Mouse (Mus musculus) hindbrain, embryonic 16.5 days (tissue): Measurements from ENCODE around the gene Dclk3. TPM values are rescaled to one million over a fixed set of nuclear protein-coding genes. Genes with fewer than 3 reads are reported as not detected.
A peak's percentile ranks its signal among the peaks of the same experiment; 100 is the strongest.

Source experiments
- ATAC-seq: fragments of 200-750 bp; cut with Nextera tagmentation; 2 replicates; pipeline ENCODE4 v1.8.0; 2017; ENCODE audit warnings: moderate TSS enrichment, moderate library complexity
- H3K27ac ChIP-seq: fragments of 300-500 bp; sonication (generic); 2 replicates; pipeline ENCODE4 v1.5.1; 2014; ENCODE audit warnings: low read depth, mild to moderate bottlenecking, control low read depth, low read length, moderate library complexity
- H3K27me3 ChIP-seq: fragments of 300-500 bp; sonication (generic); replicated peaks from 2 replicates; pipeline ENCODE4 v1.6.1; 2014; ENCODE audit warnings: low read length; ENCODE audit not compliant: control insufficient read depth, insufficient read depth
- H3K36me3 ChIP-seq: fragments of 300-500 bp; sonication (generic); 2 replicates; pipeline ENCODE4 v1.6.1; 2014; ENCODE audit warnings: mild to moderate bottlenecking, low read length, moderate library complexity, mixed read lengths; ENCODE audit not compliant: control insufficient read depth, insufficient read depth
- H3K4me1 ChIP-seq: fragments of 300-500 bp; sonication (generic); 2 replicates; pipeline ENCODE4 v1.6.1; 2014; ENCODE audit warnings: low read depth, low read length; ENCODE audit not compliant: control insufficient read depth, insufficient read depth
- H3K4me2 ChIP-seq: fragments of 300-500 bp; sonication (generic); 2 replicates; pipeline ENCODE4 v1.6.1; 2014; ENCODE audit warnings: mild to moderate bottlenecking, low read length, control low read depth, moderate library complexity
- H3K4me3 ChIP-seq: fragments of 300-500 bp; sonication (generic); 2 replicates; pipeline ENCODE4 v1.5.1; 2014; ENCODE audit warnings: mild to moderate bottlenecking, low read length, control low read depth, moderate library complexity
- H3K9ac ChIP-seq: fragments of 300-500 bp; sonication (generic); 2 replicates; pipeline ENCODE4 v1.6.1; 2014; ENCODE audit warnings: low read depth, mild to moderate bottlenecking, control low read depth, low read length, moderate library complexity
- H3K9me3 ChIP-seq: fragments of 300-500 bp; sonication (generic); 2 replicates; pipeline ENCODE4 v1.6.1; 2014; ENCODE audit warnings: mild to moderate bottlenecking, low read length, moderate library complexity; ENCODE audit not compliant: control insufficient read depth
- whole genome bisulfite sequencing: fragments of 180-500 bp; shearing (Covaris S2); extraction: QIAGEN DNeasy Blood & Tissue Kit; methylation state at CpG from one replicate; pipeline ENCODE4 v1.1.7; 2014; 5-methylcytosine and 5-hydroxymethylcytosine counted together
- polyA plus RNA-seq: library from polyadenylated mRNA; unstranded; fragments of >200 nt; fragmentation: Nextera tagmentation; extraction: Ambion mirVana; gene quantifications from 2 replicates; pipeline ENCODE4 v1.2.1, GENCODE M21; 2015

The Dclk3 gene
- polyA plus RNA-seq = 6.8 and 8.0 TPM in 2 replicates

DNA sequence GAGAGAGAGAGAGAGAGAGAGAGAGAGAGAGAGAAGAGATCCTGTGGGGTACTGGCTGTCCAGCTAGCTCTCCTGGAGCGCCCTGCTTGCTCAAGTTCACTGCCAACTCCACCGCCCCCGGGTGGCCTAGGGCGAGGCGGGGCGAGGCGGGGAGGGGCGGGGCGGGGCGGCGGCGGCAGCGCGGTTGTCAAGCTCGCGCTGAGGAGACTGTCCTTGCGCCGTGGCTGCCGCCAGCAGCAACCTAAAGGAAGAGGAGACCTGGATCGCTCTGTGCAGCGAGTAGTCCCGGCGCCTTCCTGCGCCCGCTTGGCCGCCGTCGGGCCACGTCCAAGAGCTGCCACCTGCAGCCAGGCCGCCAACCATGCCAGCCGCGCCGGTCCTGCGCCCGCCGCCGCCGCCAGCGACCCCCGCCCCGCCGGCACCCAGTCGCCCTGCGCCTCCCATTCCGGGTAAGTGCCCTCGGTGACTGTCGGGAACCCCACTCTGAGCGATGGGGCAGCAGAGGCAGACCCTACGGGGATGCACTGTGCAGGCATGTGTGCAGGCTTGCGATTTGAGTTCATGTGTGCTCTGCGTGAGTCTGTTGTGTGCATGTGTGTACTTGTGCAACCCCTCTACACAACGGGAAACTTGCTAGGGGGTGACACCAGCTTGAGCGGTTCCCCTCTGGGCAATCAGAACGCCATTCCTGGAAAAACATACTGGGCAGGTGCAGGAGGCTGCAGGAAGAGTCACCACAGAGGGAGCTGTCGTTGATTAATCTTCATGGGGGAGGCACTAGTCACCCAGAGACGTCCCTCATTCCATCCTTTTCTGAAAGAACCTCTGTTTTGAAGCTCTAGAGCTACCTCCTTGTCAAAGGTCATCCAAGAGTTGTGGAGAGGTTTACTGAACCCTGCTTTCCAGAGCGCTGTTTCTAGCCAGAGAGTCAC lies at the start of gene Dclk3:
Gene Dclk3, plus strand, starts transcription at position 178 of the 932 bp plus-strand sequence.
- Histone ChIP-seq H3K4me3 (peak within 1 kb of the TSS; percentile 49), H3K36me3 (no peaks in the 10 kb centered on the region), H3K9ac (peak within 1 kb of the TSS; percentile 63), H3K9me3 (no peaks in the 10 kb centered on the region), H3K27ac (no peak within 1 kb of the TSS), H3K4me2 (peak within 1 kb of the TSS; percentile 66), H3K4me1 (no peaks in the 10 kb centered on the region), H3K27me3 (peaks cover 6% of the 10 kb centered on the region)
- 3% methylated on average over 43 of the region's 57 CpGs for WGBS
- ATAC-seq = peak; percentile 59

- H3K9me3 ChIP-seq = no peaks in the 10 kb centered on the region
- no peaks in the 10 kb centered on the region for H3K27me3 ChIP-seq
- no peak; the same call in 1 of the 2 replicates for ATAC-seq
- H3K27ac ChIP-seq = no peak overlapping the region
- H3K4me1 ChIP-seq = no peaks in the 10 kb centered on the region
- H3K36me3 ChIP-seq = 0 out of 2 replicates have a peak, but pooled peaks cover 3% of the 10 kb centered on the region
- H3K9ac ChIP-seq = no peak overlapping the region
- no peak overlapping the region for H3K4me2 ChIP-seq
- no peak overlapping the region for H3K4me3 ChIP-seq
- 71% methylated on average over 9 of the region's 9 CpGs for WGBS
Measured at GRCm38 (mm10) chr9:111390016-111390415, 48.9 kb upstream of the Dclk3 start.

- no peaks in the 10 kb centered on the region for H3K27me3 ChIP-seq
- no peak overlapping the region for H3K9ac ChIP-seq
- 79% methylated on average over 8 of the region's 8 CpGs for whole genome bisulfite sequencing
- H3K4me3 ChIP-seq = no peak overlapping the region
- H3K9me3 ChIP-seq = no peaks in the 10 kb centered on the region
- no peak overlapping the region for H3K4me2 ChIP-seq
- H3K4me1 ChIP-seq = no peaks in the 10 kb centered on the region
- H3K27ac ChIP-seq = no peak overlapping the region
- ATAC-seq = no peak
- 0 out of 2 replicates have a peak, but pooled peaks cover 3% of the 10 kb centered on the region for H3K36me3 ChIP-seq
Measured at GRCm38 (mm10) chr9:111391036-111391435, 47.8 kb upstream of the Dclk3 start.

DNA sequence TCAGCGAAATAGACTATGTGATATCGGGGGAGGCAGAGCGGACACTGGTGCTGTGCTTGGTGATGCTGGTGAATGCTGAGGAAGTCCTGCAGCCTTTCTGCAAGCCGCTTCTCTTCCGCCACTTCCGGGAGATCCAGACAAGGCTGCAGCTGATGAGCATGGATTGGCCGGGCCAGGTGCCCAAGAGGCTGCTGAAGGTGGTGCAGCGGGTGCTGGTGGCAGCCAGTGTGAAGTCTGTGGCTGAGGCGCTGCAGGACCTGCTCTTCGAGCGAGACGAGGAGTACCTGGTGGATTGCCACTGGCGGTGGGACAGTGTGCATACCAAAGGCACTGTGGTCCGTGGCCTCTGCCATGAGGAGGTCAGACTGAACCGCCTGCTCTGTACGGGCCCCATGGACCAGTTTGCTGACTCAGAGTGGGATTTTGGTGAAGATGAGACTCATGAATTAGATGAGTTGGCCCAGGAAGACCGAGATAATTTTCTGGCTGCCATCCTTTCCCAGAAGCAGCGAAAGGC lies 46.9 kb upstream of the Dclk3 start:
- no peak overlapping the region for H3K4me2 ChIP-seq
- WGBS = 91% methylated on average over 18 of the region's 18 CpGs
- H3K27me3 ChIP-seq = no peaks in the 10 kb centered on the region
- no peak for ATAC-seq
- H3K4me3 ChIP-seq = no peak overlapping the region
- H3K36me3 ChIP-seq = 0 out of 2 replicates have a peak, but pooled peaks cover 3% of the 10 kb centered on the region
- H3K9me3 ChIP-seq = no peaks in the 10 kb centered on the region
- H3K27ac ChIP-seq = no peak overlapping the region
- H3K9ac ChIP-seq = no peak overlapping the region
- H3K4me1 ChIP-seq = no peaks in the 10 kb centered on the region

DNA sequence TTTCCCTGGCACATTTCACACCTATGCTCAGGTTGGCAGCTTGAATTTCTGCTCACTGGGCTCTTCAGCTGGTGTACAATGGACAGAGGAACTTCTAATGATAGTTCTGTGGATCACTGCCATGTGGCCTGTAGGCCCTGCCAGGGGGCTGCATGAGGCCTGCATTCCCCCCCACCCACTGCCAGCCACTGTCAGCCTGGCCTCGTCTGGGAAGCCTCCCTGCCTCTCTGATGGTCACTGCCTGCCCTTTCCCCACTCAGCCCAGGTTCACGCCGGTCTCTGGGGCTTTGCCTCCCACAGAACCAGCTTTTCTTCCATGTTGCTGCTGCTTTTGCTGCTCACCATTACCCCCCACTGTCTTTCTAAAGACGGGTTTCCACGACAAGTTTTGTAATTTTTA lies 43.6 kb upstream of the Dclk3 start:
- WGBS = 67% methylated on average over 5 of the region's 5 CpGs
- H3K9me3 ChIP-seq = no peaks in the 10 kb centered on the region

GRCm38 (mm10) chr9:111398059-111398458 lies 40.8 kb upstream of the Dclk3 start:
- Histone ChIP-seq H3K36me3 (no peaks in the 10 kb centered on the region), H3K9me3 (no peaks in the 10 kb centered on the region), H3K9ac (no peak overlapping the region), H3K4me3 (no peak overlapping the region), H3K27me3 (no peaks in the 10 kb centered on the region), H3K27ac (no peak overlapping the region), H3K4me2 (no peak overlapping the region), H3K4me1 (no peaks in the 10 kb centered on the region)
- no peak for ATAC-seq
- 94% methylated on average over 2 of the region's 2 CpGs for WGBS

More for the DNA sequence above, 43.6 kb upstream of the Dclk3 start:
- H3K9ac ChIP-seq = no peak overlapping the region
- 0 out of 2 replicates have a peak, but pooled peaks cover under 1% of the 10 kb centered on the region for H3K36me3 ChIP-seq
- no peak overlapping the region for H3K4me3 ChIP-seq
- H3K27ac ChIP-seq = no peak overlapping the region
- ATAC-seq = no peak
- no peaks in the 10 kb centered on the region for H3K4me1 ChIP-seq
- no peaks in the 10 kb centered on the region for H3K27me3 ChIP-seq
- H3K4me2 ChIP-seq = no peak overlapping the region

DNA sequence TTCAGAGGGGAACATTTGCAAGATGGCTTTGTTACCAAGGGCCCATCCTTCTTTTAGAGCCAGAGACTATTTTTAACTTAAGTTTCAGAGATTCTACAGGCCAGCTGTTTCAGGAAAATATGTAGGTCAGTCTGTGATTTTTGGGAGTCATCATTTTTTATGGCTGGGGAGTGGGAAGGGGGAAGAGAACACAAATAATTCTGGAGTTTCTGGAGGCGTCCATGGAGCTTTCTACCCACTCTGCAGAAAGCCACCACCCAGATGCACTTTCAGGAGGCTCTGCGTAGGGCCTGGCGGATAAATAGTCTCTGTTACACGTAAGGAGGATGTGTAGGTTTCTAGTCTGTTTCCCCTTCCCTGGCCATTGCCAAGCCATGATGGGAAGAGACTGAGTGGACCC lies 38.8 kb upstream of the Dclk3 start:
- Histone ChIP-seq H3K4me2 (no peak overlapping the region), H3K4me1 (no peaks in the 10 kb centered on the region), H3K27me3 (no peaks in the 10 kb centered on the region), H3K36me3 (no peaks in the 10 kb centered on the region), H3K27ac (no peak overlapping the region), H3K9ac (no peak overlapping the region), H3K4me3 (no peak overlapping the region), H3K9me3 (no peaks in the 10 kb centered on the region)
- 85% methylated on average over 4 of the region's 4 CpGs for WGBS
- ATAC-seq = no peak

DNA sequence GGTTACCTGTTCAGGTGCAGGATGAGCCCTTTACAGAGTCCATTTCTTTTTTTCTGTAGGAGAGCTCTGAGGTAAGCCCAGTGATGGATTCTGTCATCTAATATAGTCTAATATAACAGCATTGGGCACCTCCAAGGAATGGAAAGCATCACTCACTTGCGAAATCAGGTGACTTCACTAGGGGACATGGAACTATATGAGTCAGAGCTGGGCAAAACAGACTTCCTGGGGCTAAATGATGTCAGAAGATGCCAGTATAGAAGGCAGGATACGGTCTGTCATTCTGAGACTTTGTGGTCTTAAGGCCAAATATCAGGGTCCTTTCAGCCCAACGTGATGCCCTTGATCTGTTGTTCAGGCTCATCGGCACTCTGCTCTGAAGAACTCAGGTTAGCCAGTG lies 35.7 kb upstream of the Dclk3 start:
- no peak overlapping the region for H3K9ac ChIP-seq
- no peaks in the 10 kb centered on the region for H3K36me3 ChIP-seq
- 90% methylated on average over 4 of the region's 4 CpGs for WGBS
- no peaks in the 10 kb centered on the region for H3K27me3 ChIP-seq
- no peak for ATAC-seq
- H3K27ac ChIP-seq = no peak overlapping the region
- no peak overlapping the region for H3K4me3 ChIP-seq
- no peak overlapping the region for H3K4me2 ChIP-seq
- H3K9me3 ChIP-seq = no peaks in the 10 kb centered on the region
- no peaks in the 10 kb centered on the region for H3K4me1 ChIP-seq

DNA sequence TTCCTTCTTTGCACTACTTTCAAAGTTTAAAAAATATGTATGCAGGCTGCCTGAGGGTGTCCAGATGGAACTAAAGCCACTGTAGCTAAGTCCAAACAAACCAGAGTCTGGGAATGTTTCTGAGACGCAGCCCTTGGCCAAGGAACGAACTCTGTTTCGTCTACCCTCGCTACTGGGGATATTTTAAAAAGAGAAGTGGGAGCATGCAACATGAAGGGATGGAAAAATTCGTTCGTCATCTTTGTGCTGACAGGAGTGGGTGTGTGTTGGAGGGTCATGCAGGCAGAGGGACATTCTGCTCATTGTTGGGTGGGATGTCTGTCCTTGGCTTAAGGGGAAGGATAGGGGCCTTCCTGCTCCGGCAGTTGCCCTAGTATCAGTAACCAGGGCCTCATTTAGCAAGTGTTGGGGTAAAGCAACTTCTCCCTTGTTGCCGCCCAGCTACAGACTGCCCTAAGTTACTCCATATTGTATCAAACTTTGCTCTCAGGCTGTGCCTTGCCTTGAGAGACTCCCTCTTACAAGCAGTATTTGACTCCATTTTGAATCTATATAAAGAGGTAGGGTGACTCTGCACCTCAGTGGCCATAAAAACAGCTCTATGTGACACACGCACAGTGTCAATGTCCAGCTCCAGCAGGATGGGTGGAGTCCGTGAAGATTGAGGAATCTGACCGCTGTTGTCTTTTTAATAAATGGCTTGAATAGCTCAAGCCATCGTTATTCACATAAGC lies 34.4 kb upstream of the Dclk3 start:
- no peak for ATAC-seq
- H3K4me3 ChIP-seq = no peak overlapping the region
- H3K36me3 ChIP-seq = no peaks in the 10 kb centered on the region
- no peaks in the 10 kb centered on the region for H3K9me3 ChIP-seq
- H3K4me2 ChIP-seq = no peak overlapping the region
- H3K27ac ChIP-seq = no peak overlapping the region
- H3K4me1 ChIP-seq = no peaks in the 10 kb centered on the region
- H3K9ac ChIP-seq = no peak overlapping the region
- WGBS = 91% methylated on average over 12 of the region's 12 CpGs
- no peaks in the 10 kb centered on the region for H3K27me3 ChIP-seq
